16 mouse cellular contexts compared by ENCODE assay signal in the genomic region with DNA sequence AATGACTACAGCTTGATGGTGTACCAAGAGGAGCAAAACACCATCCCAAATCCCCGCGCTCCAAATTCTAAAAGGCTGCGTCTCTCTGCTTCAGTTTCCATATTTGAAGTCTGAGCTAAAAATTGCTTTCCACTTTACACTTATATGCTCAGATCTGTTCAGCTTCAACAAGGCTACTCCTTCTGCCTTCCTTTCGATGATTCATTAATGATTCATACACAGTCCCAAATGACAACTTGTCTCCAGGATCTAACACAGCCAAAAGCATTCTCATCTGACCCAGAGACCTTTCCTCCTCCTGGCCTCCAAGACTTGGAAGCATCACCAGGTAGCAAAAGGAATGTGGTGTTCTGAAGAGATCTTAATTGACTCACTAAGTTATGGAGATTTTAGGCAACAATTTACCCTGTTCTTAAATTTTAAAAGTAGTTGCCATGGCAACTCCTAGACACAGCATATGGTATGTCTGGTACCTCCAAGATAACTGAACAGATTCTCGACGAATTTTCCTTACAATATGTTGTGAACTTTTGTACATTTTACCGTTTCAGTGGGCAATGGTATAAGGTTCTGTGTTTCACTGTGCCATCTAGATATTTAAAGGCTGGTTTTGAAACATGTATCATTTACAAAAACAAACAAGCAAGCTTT.
DNase-seq lines count a peak whose midpoint lies in the region; ATAC-seq lines count a peak whose summit lies in the region.
"Had no signal": no experiment of that assay in that cellular context is flagged by ENCODE, and none has a peak within 500 bp of the region (broad histone marks: within the 10 kb centered on the region; RNA-seq: fewer than 3 reads in every experiment).

No protein-coding gene starts in this region.

- ATAC-seq in forebrain, embryonic 13.5 days = peak; percentile 89; the same call in 1 of the 2 replicates
- no peak for ATAC-seq in forebrain, embryonic 11.5 days (replicated peaks; ENCODE audit: low FRiP score)
- ATAC-seq in forebrain, embryonic 16.5 days = peak; percentile 93
- ATAC-seq: midbrain, embryonic 16.5 days had no signal

- DNase-seq in forebrain, embryonic 11.5 days (ENCODE audit: low spot score) = no peak
- peak; percentile 38 for DNase-seq in layer of hippocampus, adult 9-10 months (ENCODE audit: low spot score)
- peak; percentile 52 to 56 for DNase-seq in right cerebral cortex, postnatal 10 days (ENCODE audit: low spot score in 2 of 2)
- no peak for DNase-seq in testis, postnatal 10 days (ENCODE audit: low spot score)
- no peak for DNase-seq in thymus, postnatal 10 days (ENCODE audit: low spot score in 2 of 2)
- no peak for DNase-seq in embryo, embryonic 10 days (ENCODE audit: low spot score)
- DNase-seq: adrenal gland, adult 8-10 months; heart, adult 18-20 months; kidney, adult 8-10 months; lung, embryonic 14.5 days; thymus, postnatal 25 days had no signal

- 81% methylated on average over 7 of the region's 7 CpGs for WGBS in forebrain, embryonic 13.5 days
- WGBS in forebrain, embryonic 11.5 days = 83% methylated on average over 7 of the region's 7 CpGs
- WGBS in forebrain, embryonic 16.5 days = 60% methylated on average over 7 of the region's 7 CpGs

- H3K4me2 ChIP-seq in forebrain, embryonic 13.5 days = no peak overlapping the region
- H3K4me2 ChIP-seq in forebrain, embryonic 11.5 days (ENCODE audit: low read depth, low read length, severe bottlenecking) = no peak overlapping the region
- peak overlapping the region; percentile 33 for H3K4me2 ChIP-seq in forebrain, embryonic 16.5 days (ENCODE audit: low read length)
- H3K4me2 ChIP-seq: hindbrain, embryonic 15.5 days; lung, embryonic 14.5 days; neural tube, embryonic 12.5 days had no signal

- H3K36me3 ChIP-seq in forebrain, embryonic 13.5 days (ENCODE audit: poor library complexity, severe bottlenecking) = no peaks in the 10 kb centered on the region
- no peaks in the 10 kb centered on the region for H3K36me3 ChIP-seq in forebrain, embryonic 11.5 days (ENCODE audit: control insufficient read depth, insufficient read depth, low read length)
- no peaks in the 10 kb centered on the region for H3K36me3 ChIP-seq in forebrain, embryonic 16.5 days (ENCODE audit: control insufficient read depth, insufficient read depth)
- H3K36me3 ChIP-seq: hindbrain, embryonic 15.5 days; neural tube, embryonic 12.5 days had no signal

- no peaks in the 10 kb centered on the region for H3K9me3 ChIP-seq in forebrain, embryonic 13.5 days (replicated peaks)
- H3K9me3 ChIP-seq in forebrain, embryonic 11.5 days (ENCODE audit: control insufficient read depth, low read length) = no peaks in the 10 kb centered on the region
- no peaks in the 10 kb centered on the region for H3K9me3 ChIP-seq in forebrain, embryonic 16.5 days (ENCODE audit: control insufficient read depth, low read length)
- H3K9me3 ChIP-seq: hindbrain, embryonic 15.5 days; neural tube, embryonic 12.5 days had no signal

- no peak overlapping the region for H3K4me3 ChIP-seq in forebrain, embryonic 13.5 days
- H3K4me3 ChIP-seq in forebrain, embryonic 11.5 days (ENCODE audit: low read depth, low read length) = no peak overlapping the region
- H3K4me3 ChIP-seq in forebrain, embryonic 16.5 days (replicated peaks; ENCODE audit: low read length) = no peak overlapping the region
- H3K4me3 ChIP-seq: hindbrain, embryonic 15.5 days; neural tube, embryonic 12.5 days had no signal

- H3K9ac ChIP-seq in forebrain, embryonic 13.5 days = no peak overlapping the region
- no peak overlapping the region for H3K9ac ChIP-seq in forebrain, embryonic 11.5 days (ENCODE audit: low read length)
- H3K9ac ChIP-seq in forebrain, embryonic 16.5 days (replicated peaks; ENCODE audit: low read depth, low read length) = no peak overlapping the region
- H3K9ac ChIP-seq: hindbrain, embryonic 15.5 days; lung, embryonic 14.5 days; neural tube, embryonic 12.5 days had no signal

- no peaks in the 10 kb centered on the region for H3K4me1 ChIP-seq in forebrain, embryonic 13.5 days
- H3K4me1 ChIP-seq in forebrain, embryonic 11.5 days (replicated peaks; ENCODE audit: control insufficient read depth, insufficient read depth, low read length) = no peaks in the 10 kb centered on the region
- peaks cover 3% of the 10 kb centered on the region; the same call in 1 of the 2 replicates for H3K4me1 ChIP-seq in forebrain, embryonic 16.5 days (replicated peaks; ENCODE audit: control insufficient read depth, insufficient read depth, low read length)
- H3K4me1 ChIP-seq: hindbrain, embryonic 15.5 days; neural tube, embryonic 12.5 days had no signal

- H3K27me3 ChIP-seq in forebrain, embryonic 13.5 days = no peaks in the 10 kb centered on the region
- no peaks in the 10 kb centered on the region for H3K27me3 ChIP-seq in forebrain, embryonic 11.5 days (ENCODE audit: control insufficient read depth, insufficient read depth, low read length)
- H3K27me3 ChIP-seq in forebrain, embryonic 16.5 days (replicated peaks; ENCODE audit: control insufficient read depth, insufficient read depth, low read length) = no peaks in the 10 kb centered on the region
- H3K27me3 ChIP-seq: hindbrain, embryonic 15.5 days; neural tube, embryonic 12.5 days had no signal

- no peak overlapping the region for H3K27ac ChIP-seq in forebrain, embryonic 13.5 days
- no peak overlapping the region for H3K27ac ChIP-seq in forebrain, embryonic 11.5 days (ENCODE audit: low read depth, low read length)
- peak overlapping the region; percentile 92 for H3K27ac ChIP-seq in forebrain, embryonic 16.5 days (ENCODE audit: low read length)
- H3K27ac ChIP-seq: hindbrain, embryonic 15.5 days; neural tube, embryonic 12.5 days had no signal

Comparison
In these comparisons a context has a peak if more than half of its experiments do, and no peak if none do; other contexts are left out.
1. DNase-seq: peak in layer of hippocampus, adult 9-10 months (single experiment) and right cerebral cortex, postnatal 10 days (2 of 2); none in forebrain, embryonic 11.5 days (single experiment), testis, postnatal 10 days (single experiment), thymus, postnatal 10 days (0 of 2) and embryo, embryonic 10 days (single experiment).